Mouse (Mus musculus) midbrain, embryonic 15.5 days (tissue): ENCODE measurements around the gene Il4ra. TPM values are rescaled to one million over a fixed set of nuclear protein-coding genes. Genes with fewer than 3 reads are reported as not detected.

Experiments
- ATAC-seq: fragments of 200-750 bp; cut with Nextera tagmentation; replicated peaks from 2 replicates; pipeline ENCODE4 v1.8.0; 2017; ENCODE audit warnings: moderate TSS enrichment
- H3K27ac ChIP-seq: fragments of 300-500 bp; sonication (generic); 2 replicates; pipeline ENCODE4 v1.5.1; 2015; ENCODE audit warnings: mild to moderate bottlenecking, inconsistent platforms
- H3K27me3 ChIP-seq: fragments of 300-500 bp; sonication (generic); replicated peaks from 2 replicates; pipeline ENCODE4 v1.6.1; 2015; ENCODE audit warnings: inconsistent platforms
- H3K36me3 ChIP-seq: fragments of 300-500 bp; sonication (generic); replicated peaks from 2 replicates; pipeline ENCODE4 v1.6.1; 2015; ENCODE audit warnings: inconsistent platforms
- H3K4me1 ChIP-seq: fragments of 300-500 bp; sonication (generic); 2 replicates; pipeline ENCODE4 v1.6.1; 2015; ENCODE audit warnings: inconsistent platforms
- H3K4me2 ChIP-seq: fragments of 300-500 bp; sonication (generic); 2 replicates; pipeline ENCODE4 v1.6.1; 2015; ENCODE audit warnings: inconsistent platforms, mild to moderate bottlenecking, moderate library complexity
- H3K4me3 ChIP-seq: fragments of 300-500 bp; sonication (generic); 2 replicates; pipeline ENCODE4 v1.5.1; 2015; ENCODE audit warnings: mild to moderate bottlenecking, inconsistent platforms
- H3K9ac ChIP-seq: fragments of 300-500 bp; sonication (generic); 2 replicates; pipeline ENCODE4 v1.6.1; 2015; ENCODE audit warnings: mild to moderate bottlenecking, inconsistent platforms
- H3K9me3 ChIP-seq: fragments of 300-500 bp; sonication (generic); 2 replicates; pipeline ENCODE4 v1.6.1; 2016; ENCODE audit warnings: inconsistent platforms
- WGBS: fragments of 180-500 bp; shearing (Covaris S2); methylation state at CpG from one replicate; pipeline ENCODE4 v1.1.7; 2015; ENCODE audit warnings: mixed read lengths; 5-methylcytosine and 5-hydroxymethylcytosine counted together
- polyA plus RNA-seq: library from polyadenylated mRNA; unstranded; fragments of >200 nt; fragmentation: Nextera tagmentation; extraction: Ambion mirVana; gene quantifications from 2 replicates; pipeline ENCODE4 v1.2.1, GENCODE M21; 2015

The Il4ra gene
- polyA plus RNA-seq, 1 experiment from 2014 or later = 5.4 TPM

GRCm38 (mm10) chr7:125553653-125554428, 1.9 kb downstream of the Il4ra start:
- H3K4me2 ChIP-seq = no peak overlapping the region
- 87% methylated on average over 13 of the region's 13 CpGs for WGBS
- H3K4me1 ChIP-seq = peaks cover 22% of the 10 kb centered on the region; the same call in 1 of the 2 replicates
- H3K36me3 ChIP-seq = no peaks in the 10 kb centered on the region
- no peaks in the 10 kb centered on the region for H3K9me3 ChIP-seq
- 0 out of 2 replicates have a peak, but pooled peaks cover 11% of the 10 kb centered on the region for H3K27me3 ChIP-seq
- H3K4me3 ChIP-seq = no peak overlapping the region
- no peak overlapping the region for H3K27ac ChIP-seq
- no peak overlapping the region for H3K9ac ChIP-seq
- ATAC-seq = no peak

GRCm38 (mm10) chr7:125554456-125555114, 2.7 kb downstream of the Il4ra start:
- Histone ChIP-seq H3K9me3 (no peaks in the 10 kb centered on the region), H3K9ac (no peak overlapping the region), H3K27ac (no peak overlapping the region), H3K27me3 (0 out of 2 replicates have a peak, but pooled peaks cover 11% of the 10 kb centered on the region), H3K4me2 (no peak overlapping the region), H3K4me3 (no peak overlapping the region), H3K4me1 (peaks cover 23% of the 10 kb centered on the region; the same call in 1 of the 2 replicates), H3K36me3 (no peaks in the 10 kb centered on the region)
- ATAC-seq = no peak
- 86% methylated on average over 9 of the region's 9 CpGs for WGBS

- Histone ChIP-seq H3K27me3 (0 out of 2 replicates have a peak, but pooled peaks cover 11% of the 10 kb centered on the region), H3K9ac (no peak overlapping the region), H3K4me2 (no peak overlapping the region), H3K4me1 (peaks cover 23% of the 10 kb centered on the region; the same call in 1 of the 2 replicates), H3K9me3 (no peaks in the 10 kb centered on the region), H3K27ac (no peak overlapping the region), H3K4me3 (no peak overlapping the region), H3K36me3 (no peaks in the 10 kb centered on the region)
- WGBS = 82% methylated on average over 7 of the region's 7 CpGs
- no peak for ATAC-seq
Observed at GRCm38 (mm10) chr7:125555351-125555872, 3.5 kb downstream of the Il4ra start.

- H3K9ac ChIP-seq = no peak overlapping the region
- no peak overlapping the region for H3K4me3 ChIP-seq
- WGBS = 85% methylated on average over 4 of the region's 4 CpGs
- H3K36me3 ChIP-seq = no peaks in the 10 kb centered on the region
- no peaks in the 10 kb centered on the region for H3K9me3 ChIP-seq
- H3K4me2 ChIP-seq = no peak overlapping the region
- H3K27me3 ChIP-seq = 0 out of 2 replicates have a peak, but pooled peaks cover 10% of the 10 kb centered on the region
- no peak for ATAC-seq
- no peak overlapping the region for H3K27ac ChIP-seq
- peaks cover 23% of the 10 kb centered on the region; the same call in 1 of the 2 replicates for H3K4me1 ChIP-seq
Observed at GRCm38 (mm10) chr7:125556096-125556495, 4.2 kb downstream of the Il4ra start.

GRCm38 (mm10) chr7:125556865-125557264, 4.9 kb downstream of the Il4ra start:
- no peak overlapping the region for H3K4me2 ChIP-seq
- peaks cover 16% of the 10 kb centered on the region; the same call in 1 of the 2 replicates for H3K4me1 ChIP-seq
- no peak overlapping the region for H3K9ac ChIP-seq
- no peak overlapping the region for H3K27ac ChIP-seq
- H3K4me3 ChIP-seq = no peak overlapping the region
- WGBS = 56% methylated on average over 8 of the region's 8 CpGs
- H3K9me3 ChIP-seq = no peaks in the 10 kb centered on the region
- no peak for ATAC-seq
- H3K36me3 ChIP-seq = no peaks in the 10 kb centered on the region
- 0 out of 2 replicates have a peak, but pooled peaks cover 5% of the 10 kb centered on the region for H3K27me3 ChIP-seq

GRCm38 (mm10) chr7:125558401-125558945, 6.6 kb downstream of the Il4ra start:
- Histone ChIP-seq H3K9me3 (no peaks in the 10 kb centered on the region), H3K9ac (no peak overlapping the region), H3K27me3 (no peaks in the 10 kb centered on the region), H3K27ac (no peak overlapping the region), H3K4me2 (no peak overlapping the region), H3K4me1 (peaks cover 7% of the 10 kb centered on the region; the same call in 1 of the 2 replicates), H3K4me3 (no peak overlapping the region), H3K36me3 (no peaks in the 10 kb centered on the region)
- WGBS = 48% methylated on average over 4 of the region's 4 CpGs
- ATAC-seq = no peak

- WGBS = 65% methylated on average over 5 of the region's 5 CpGs
- no peak overlapping the region for H3K4me2 ChIP-seq
- H3K4me3 ChIP-seq = no peak overlapping the region
- no peak for ATAC-seq
- H3K4me1 ChIP-seq = peaks cover 7% of the 10 kb centered on the region; the same call in 1 of the 2 replicates
- no peaks in the 10 kb centered on the region for H3K27me3 ChIP-seq
- no peaks in the 10 kb centered on the region for H3K36me3 ChIP-seq
- no peak overlapping the region for H3K27ac ChIP-seq
- no peak overlapping the region for H3K9ac ChIP-seq
- H3K9me3 ChIP-seq = no peaks in the 10 kb centered on the region
Observed at GRCm38 (mm10) chr7:125558997-125559396, 7.1 kb downstream of the Il4ra start.

GRCm38 (mm10) chr7:125559537-125559936, 7.6 kb downstream of the Il4ra start:
- ATAC-seq = no peak
- H3K9ac ChIP-seq = no peak overlapping the region
- H3K4me1 ChIP-seq = peaks cover 7% of the 10 kb centered on the region; the same call in 1 of the 2 replicates
- no peak overlapping the region for H3K4me2 ChIP-seq
- no peaks in the 10 kb centered on the region for H3K27me3 ChIP-seq
- no peaks in the 10 kb centered on the region for H3K36me3 ChIP-seq
- no peak overlapping the region for H3K4me3 ChIP-seq
- H3K9me3 ChIP-seq = no peaks in the 10 kb centered on the region
- WGBS = 85% methylated on average over 10 of the region's 10 CpGs
- H3K27ac ChIP-seq = no peak overlapping the region

- Histone ChIP-seq H3K4me1 (peaks cover 7% of the 10 kb centered on the region; the same call in 1 of the 2 replicates), H3K4me2 (no peak overlapping the region), H3K4me3 (no peak overlapping the region), H3K36me3 (no peaks in the 10 kb centered on the region), H3K9me3 (no peaks in the 10 kb centered on the region), H3K9ac (no peak overlapping the region), H3K27me3 (no peaks in the 10 kb centered on the region), H3K27ac (no peak overlapping the region)
- WGBS = 80% methylated on average over 7 of the region's 7 CpGs
- no peak for ATAC-seq
Observed at GRCm38 (mm10) chr7:125560146-125560785, 8.3 kb downstream of the Il4ra start.

- Histone ChIP-seq H3K27me3 (no peaks in the 10 kb centered on the region), H3K9ac (no peak overlapping the region), H3K36me3 (no peaks in the 10 kb centered on the region), H3K4me2 (no peak overlapping the region), H3K27ac (no peak overlapping the region), H3K4me3 (no peak overlapping the region), H3K9me3 (no peaks in the 10 kb centered on the region), H3K4me1 (peaks cover 7% of the 10 kb centered on the region; the same call in 1 of the 2 replicates)
- ATAC-seq = no peak
- 71% methylated on average over 9 of the region's 9 CpGs for WGBS
Observed at GRCm38 (mm10) chr7:125561085-125561690, 9.3 kb downstream of the Il4ra start.

- Histone ChIP-seq H3K9me3 (no peaks in the 10 kb centered on the region), H3K4me1 (peaks cover 7% of the 10 kb centered on the region; the same call in 1 of the 2 replicates), H3K27me3 (no peaks in the 10 kb centered on the region), H3K4me2 (no peak overlapping the region), H3K9ac (no peak overlapping the region), H3K36me3 (no peaks in the 10 kb centered on the region), H3K4me3 (no peak overlapping the region), H3K27ac (no peak overlapping the region)
- 69% methylated on average over 4 of the region's 4 CpGs for WGBS
- ATAC-seq = no peak
Observed at GRCm38 (mm10) chr7:125562413-125562812, 10.5 kb downstream of the Il4ra start.
